Mouse (Mus musculus) CH12.LX (cell line): ENCODE results near the gene Lcn8. TPM values are rescaled to one million over a fixed set of nuclear protein-coding genes. Genes with fewer than 3 reads are reported as not detected.

Experiments
- DNase-seq: peaks from one replicate; pipeline ENCODE4 v3.0.0-alpha.2; 2013; ENCODE audit errors: extremely low read depth
- H3K27ac ChIP-seq: 2 replicates; pipeline ENCODE4 v1.5.1; 2012; ENCODE audit warnings: low read depth, mild to moderate bottlenecking, control low read depth, moderate library complexity; ENCODE audit not compliant: insufficient read depth
- H3K27me3 ChIP-seq: replicated peaks from 2 replicates; pipeline ENCODE3; 2012; ENCODE audit warnings: inconsistent platforms
- H3K36me3 ChIP-seq, 2 experiments: replicated peaks in 1 of 2; 2 replicates each; pipeline versions ENCODE3 to v1.6.1; 2012; ENCODE audit warnings: inconsistent platforms in 1 of 2, low read length in 1 of 2, mild to moderate bottlenecking in 1 of 2, mixed read lengths in 1 of 2, moderate library complexity in 1 of 2; ENCODE audit not compliant: control insufficient read depth in 1 of 2, insufficient read depth in 1 of 2
- H3K4me1 ChIP-seq, 2 experiments: 2 replicates each; pipeline ENCODE4 v1.6.1; 2012; ENCODE audit warnings: inconsistent platforms in 1 of 2, moderate library complexity in 1 of 2; ENCODE audit not compliant: insufficient read depth in 2 of 2, control insufficient read depth in 1 of 2
- H3K4me2 ChIP-seq: 2 replicates; pipeline ENCODE4 v1.6.1; 2012; ENCODE audit warnings: low read depth, mild to moderate bottlenecking, control low read depth; ENCODE audit not compliant: poor library complexity, insufficient read depth, severe bottlenecking
- H3K4me3 ChIP-seq, 3 experiments: fragments of 150-350 bp in 1 of 3; sonication (generic) in 1 of 3; replicated peaks in 1 of 3; 2 replicates each; pipeline versions ENCODE3 to v1.5.1; 2011 to 2012; ENCODE audit warnings: low read depth in 2 of 3, low read length in 2 of 3, mild to moderate bottlenecking in 2 of 3, moderate library complexity in 2 of 3, control low read depth in 1 of 3, improper control_type of control experiment in 1 of 3, inconsistent platforms in 1 of 3, mixed read lengths in 1 of 3; ENCODE audit not compliant: poor library complexity in 1 of 3
- H3K79me2 ChIP-seq: replicated peaks from 2 replicates; pipeline ENCODE4 v1.6.1; 2012; ENCODE audit warnings: mild to moderate bottlenecking, moderate library complexity; ENCODE audit not compliant: control insufficient read depth, poor library complexity, insufficient read depth, severe bottlenecking; ENCODE audit errors: extremely low read depth
- H3K9ac ChIP-seq: 2 replicates; pipeline ENCODE4 v1.6.1; 2012; ENCODE audit warnings: low read depth, mild to moderate bottlenecking, control low read depth, moderate library complexity; ENCODE audit not compliant: insufficient read depth
- H3K9me3 ChIP-seq: replicated peaks from 2 replicates; pipeline ENCODE3; 2012; ENCODE audit warnings: low read length, inconsistent platforms, mixed read lengths
- BHLHE40 ChIP-seq: IDR thresholded peaks from 2 replicates; pipeline ENCODE4 v1.6.1; 2011; ENCODE audit warnings: mild to moderate bottlenecking, low read depth, low read length, improper control_type of control experiment
- EP300 ChIP-seq: IDR thresholded peaks from 2 replicates; pipeline ENCODE4 v1.6.1; 2011; ENCODE audit warnings: low read length, improper control_type of control experiment
- ETS1 ChIP-seq: conservative IDR thresholded peaks from 2 replicates; pipeline ENCODE4 v1.6.1; 2012; ENCODE audit warnings: low read depth, mild to moderate bottlenecking, inconsistent platforms, low read length, improper control_type of control experiment, moderate library complexity
- JUND ChIP-seq: conservative IDR thresholded peaks from 2 replicates; pipeline ENCODE4 v1.6.1; 2011; ENCODE audit warnings: low read depth, low read length, improper control_type of control experiment
- MAFK ChIP-seq: IDR thresholded peaks from 2 replicates; pipeline ENCODE4 v1.6.1; 2011; ENCODE audit warnings: low read length, improper control_type of control experiment; ENCODE audit not compliant: insufficient replicate concordance
- MEF2A ChIP-seq: IDR thresholded peaks from 2 replicates; pipeline ENCODE4 v1.6.1; 2014; ENCODE audit warnings: low read depth, mild to moderate bottlenecking, inconsistent platforms, low read length, improper control_type of control experiment, borderline replicate concordance
- PAX5 ChIP-seq: IDR thresholded peaks from 2 replicates; pipeline ENCODE4 v1.6.1; 2012; ENCODE audit warnings: low read length, inconsistent platforms, mixed read lengths
- POLR2A ChIP-seq: IDR thresholded peaks from 2 replicates; pipeline ENCODE4 v1.6.1; 2011; ENCODE audit warnings: low read depth, mild to moderate bottlenecking, improper control_type of control experiment, low read length
- SIN3A ChIP-seq: IDR thresholded peaks from 2 replicates; pipeline ENCODE4 v1.6.1; 2012; ENCODE audit warnings: low read length, improper control_type of control experiment, inconsistent platforms
- dilution Hi-C: fragments of 300-500 bp; cut with MboI; formaldehyde crosslinking; loops from 2 replicates; pipeline ENCODE4 v1.14.3; 2020; ENCODE audit warnings: low sequenced_read_pairs; ENCODE audit not compliant: extremely low pct_unique_long_range_greater_than_20kb, extremely low pct_ligation_motif_present
- in situ Hi-C: fragments of 300-500 bp; cut with MboI; formaldehyde crosslinking; loops from 3 replicates; pipeline ENCODE4 v1.14.3; 2019; ENCODE audit warnings: low sequenced_read_pairs, low pct_ligation_motif_present, low pct_unique_long_range_greater_than_20kb, mixed read lengths
- polyA plus RNA-seq: library from polyadenylated mRNA; unstranded; fragments of >175 nt; gene quantifications from 2 replicates; pipeline ENCODE4 v1.2.1, GENCODE M21; 2012; ENCODE audit warnings: low read depth; ENCODE audit not compliant: insufficient read length
- total RNA-seq, 2 experiments: library from RNA; depleted of rRNA; stranded (reverse); fragments of 300-350 nt in 1 of 2; fragments of >200 nt in 1 of 2; gene quantifications; 2 replicates each; pipeline ENCODE4 v1.2.3; 2012 to 2014

The Lcn8 gene
- total and polyA plus RNA-seq, 3 experiments = not detected

DNA sequence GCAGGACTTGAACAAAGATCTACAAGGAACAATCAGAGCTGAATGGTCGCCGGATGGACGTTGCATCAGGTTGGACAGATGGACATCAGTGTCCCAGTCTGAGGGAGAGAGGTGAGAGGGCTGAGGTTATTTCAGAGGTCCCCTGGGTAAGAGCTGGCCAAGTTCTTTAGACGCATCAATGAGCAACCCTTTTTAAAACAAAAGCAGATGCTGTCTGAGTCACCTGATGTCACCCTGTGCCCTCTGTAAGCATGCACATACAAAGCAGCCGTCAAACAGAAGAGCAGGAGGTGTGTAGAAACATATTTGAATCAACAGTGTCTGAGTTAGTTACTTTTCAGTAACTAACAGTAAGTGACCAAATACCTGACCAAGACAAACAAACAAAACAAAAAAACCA lies 11.2 kb downstream of the Lcn8 start:
- peak; percentile 21 for DNase-seq
- H3K27ac ChIP-seq = no peak overlapping the region
- H3K9ac ChIP-seq = no peak overlapping the region
- no peaks in the 10 kb centered on the region for H3K27me3 ChIP-seq
- no peaks in the 10 kb centered on the region for H3K79me2 ChIP-seq
- H3K9me3 ChIP-seq = no peaks in the 10 kb centered on the region
- no peaks in the 10 kb centered on the region for H3K36me3 ChIP-seq
- TF ChIP-seq POLR2A (no peak), ETS1 (no peak), SIN3A (0 out of 2 replicates have a peak, but pooled peaks have one; percentile 29), EP300 (0 out of 2 replicates have a peak, but pooled peaks have one; percentile 22), BHLHE40 (peak; percentile 62), MEF2A (no peak)
- dilution Hi-C loops = no loop called here
- peaks cover 0 to 25% of the 10 kb centered on the region in 2 experiments; a peak in 3 of 4 replicates for H3K4me1 ChIP-seq
- no peak overlapping the region for H3K4me2 ChIP-seq
- no peak overlapping the region for H3K4me3 ChIP-seq
- in situ Hi-C loops = no loop called here

DNA sequence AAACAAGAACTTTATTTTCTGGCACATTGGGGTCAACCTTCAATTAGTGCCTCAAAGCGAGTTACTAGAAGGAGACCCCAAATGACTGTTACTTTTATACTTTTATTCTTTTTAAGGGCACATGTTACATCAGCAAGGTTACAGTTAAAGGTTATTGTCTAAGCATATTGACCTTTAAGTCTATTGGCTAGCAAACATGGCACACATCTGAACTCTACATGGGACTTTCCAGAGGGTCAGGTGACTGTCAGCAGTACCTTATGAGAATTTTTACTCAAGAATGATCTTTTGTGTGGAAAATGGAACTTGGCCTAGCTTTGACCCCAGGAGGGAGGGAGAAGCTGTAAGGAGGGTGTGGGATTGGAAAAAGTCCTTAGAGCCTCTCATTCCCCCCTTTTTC lies 13.6 kb downstream of the Lcn8 start:
- Histone ChIP-seq H3K4me3 (no peak overlapping the region), H3K4me2 (no peak overlapping the region), H3K27ac (no peak overlapping the region), H3K4me1 (peaks cover 0 to 25% of the 10 kb centered on the region in 2 experiments; a peak in 3 of 4 replicates), H3K9ac (no peak overlapping the region)
- DNase-seq = no peak
- dilution Hi-C loops = no loop called here
- TF ChIP-seq MAFK (no peak), BHLHE40 (0 out of 2 replicates have a peak, but pooled peaks have one; percentile 19)
- TF ChIP-seq, all 38 proteins: peak for 1
- Histone ChIP-seq H3K36me3 (no peaks in the 10 kb centered on the region), H3K9me3 (no peaks in the 10 kb centered on the region), H3K27me3 (peaks cover 10% of the 10 kb centered on the region), H3K79me2 (no peaks in the 10 kb centered on the region)
- in situ Hi-C loops = no loop called here

DNA sequence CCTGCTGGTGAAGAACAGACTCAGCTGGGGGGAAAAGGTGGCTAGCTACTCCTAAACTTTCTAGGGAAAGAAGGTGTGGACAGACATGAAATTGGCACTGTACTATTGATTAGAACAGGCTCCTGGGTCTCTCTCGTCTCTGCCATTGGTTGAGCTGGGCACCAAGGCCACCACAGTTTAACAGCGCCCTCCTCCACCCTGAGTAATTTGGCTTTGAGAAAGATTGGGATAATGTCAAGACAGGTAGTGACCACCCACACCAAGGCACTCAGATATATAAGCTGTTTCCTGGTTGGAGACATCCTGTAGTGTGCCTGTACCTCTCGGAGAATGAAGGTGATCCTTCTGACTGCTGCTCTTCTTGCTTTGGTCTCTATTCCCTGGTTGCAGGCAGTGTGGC lies 23.6 kb downstream of the Lcn8 start, which contains the start of gene Lcn6:
TSS of gene Lcn6 (plus strand) at position 301 of the 400 bp plus-strand sequence.
- Histone ChIP-seq H3K36me3 (no peaks in the 10 kb centered on the region), H3K4me2 (no peak within 1 kb of the TSS), H3K4me1 (peaks cover 4 to 36% of the 10 kb centered on the region in 2 experiments), H3K79me2 (no peaks in the 10 kb centered on the region), H3K4me3 (no peak within 1 kb of the TSS), H3K9me3 (no peaks in the 10 kb centered on the region), H3K27me3 (peaks cover 18% of the 10 kb centered on the region), H3K9ac (no peak within 1 kb of the TSS), H3K27ac (no peak within 1 kb of the TSS)
- DNase-seq = no peak
- in situ Hi-C loops = no loop called here
- TF ChIP-seq JUND (no peak), PAX5 (no peak)
- dilution Hi-C loops = no loop called here
